Mouse (Mus musculus) liver, postnatal 0 days (tissue): ENCODE results near the gene Cacna2d2. TPM values are rescaled to one million over a fixed set of nuclear protein-coding genes. Genes with fewer than 3 reads are reported as not detected.

ENCODE experiments used
- ATAC-seq: fragments of 200-750 bp; cut with Nextera tagmentation; 2 replicates; pipeline ENCODE4 v1.8.0; 2017; ENCODE audit warnings: mild to moderate bottlenecking, moderate library complexity
- DNase-seq: peaks from one replicate; pipeline ENCODE4 v3.0.0-alpha.2; 2016
- H3K27ac ChIP-seq: fragments of 300-500 bp; sonication (generic); 2 replicates; pipeline ENCODE4 v1.5.1; 2014; ENCODE audit warnings: antibody characterized with exemption, moderate library complexity, mild to moderate bottlenecking, low read depth
- H3K27me3 ChIP-seq: fragments of 300-500 bp; sonication (generic); 2 replicates; pipeline ENCODE4 v1.6.1; 2014; ENCODE audit warnings: low read length, control low read depth, mixed read lengths; ENCODE audit not compliant: insufficient read depth
- H3K36me3 ChIP-seq: fragments of 300-500 bp; sonication (generic); replicated peaks from 2 replicates; pipeline ENCODE4 v1.6.1; 2014; ENCODE audit warnings: mild to moderate bottlenecking, control low read depth, low read length, moderate library complexity, mixed read lengths; ENCODE audit not compliant: insufficient read depth
- H3K4me1 ChIP-seq: fragments of 300-500 bp; sonication (generic); 2 replicates; pipeline ENCODE4 v1.6.1; 2014; ENCODE audit warnings: antibody characterized with exemption, mild to moderate bottlenecking, control low read depth; ENCODE audit not compliant: insufficient read depth
- H3K4me2 ChIP-seq: fragments of 300-500 bp; sonication (generic); 2 replicates; pipeline ENCODE4 v1.6.1; 2014; ENCODE audit warnings: low read depth, mild to moderate bottlenecking, low read length, moderate library complexity, mixed read lengths
- H3K4me3 ChIP-seq: fragments of 300-500 bp; sonication (generic); 2 replicates; pipeline ENCODE4 v1.5.1; 2014; ENCODE audit warnings: low read depth, low read length
- H3K9ac ChIP-seq: fragments of 300-500 bp; sonication (generic); replicated peaks from 2 replicates; pipeline ENCODE4 v1.6.1; 2014; ENCODE audit warnings: mild to moderate bottlenecking, moderate library complexity
- H3K9me3 ChIP-seq: fragments of 300-500 bp; sonication (generic); 2 replicates; pipeline ENCODE4 v1.6.1; 2016; ENCODE audit warnings: mild to moderate bottlenecking, control low read depth, low read length, mixed read lengths
- CTCF ChIP-seq: sonication (generic); IDR thresholded peaks from 2 replicates; pipeline ENCODE4 v1.5.1; 2016; ENCODE audit warnings: antibody characterized with exemption, low read depth
- EP300 ChIP-seq: IDR thresholded peaks from 2 replicates; pipeline ENCODE4 v1.6.1; 2016; ENCODE audit warnings: antibody characterized with exemption, low read depth, mild to moderate bottlenecking
- WGBS: fragments of 180-500 bp; shearing (Covaris S2); extraction: QIAGEN DNeasy Blood & Tissue Kit; methylation state at CpG from one replicate; pipeline ENCODE4 v1.1.7; 2014; ENCODE audit not compliant: insufficient replicate concordance; 5-methylcytosine and 5-hydroxymethylcytosine counted together
- polyA plus RNA-seq: library from polyadenylated mRNA; unstranded; fragments of >200 nt; fragmentation: Nextera tagmentation; extraction: Ambion mirVana; gene quantifications from 2 replicates; pipeline ENCODE4 v1.2.1, GENCODE M21; 2015

Gene Cacna2d2
- polyA plus RNA-seq, 1 experiment from 2014 or later: not detected

- ATAC-seq (peak; percentile 87), DNase-seq (peak; percentile 93)
- Histone ChIP-seq H3K27ac (peak within 1 kb of the TSS; percentile 68), H3K9me3 (no peaks in the 10 kb centered on the region), H3K4me1 (peaks cover 23% of the 10 kb centered on the region), H3K9ac (peak within 1 kb of the TSS; percentile 64), H3K27me3 (no peaks in the 10 kb centered on the region), H3K36me3 (peaks cover 30% of the 10 kb centered on the region), H3K4me2 (peak within 1 kb of the TSS; percentile 96), H3K4me3 (peak within 1 kb of the TSS; percentile 80)
- TF ChIP-seq EP300 (no peak), CTCF (no peak)
- under 1% methylated on average over 46 of the region's 46 CpGs for WGBS
Measured at GRCm38 (mm10) chr9:107541474-107542351, 142.3 kb downstream of the Cacna2d2 start, which contains the start of the genes Cyb561d2 and Nprl2. Gene Cyb561d2, minus strand, starts transcription at chr9:107542193. Gene Nprl2, plus strand, starts transcription at chr9:107542226.

- Histone ChIP-seq H3K4me1 (peaks cover 25% of the 10 kb centered on the region), H3K9ac (peak overlapping the region; percentile 64), H3K27me3 (no peaks in the 10 kb centered on the region), H3K36me3 (peaks cover 30% of the 10 kb centered on the region), H3K4me3 (peak overlapping the region; percentile 80), H3K9me3 (no peaks in the 10 kb centered on the region), H3K27ac (peak overlapping the region; percentile 68), H3K4me2 (peak overlapping the region; percentile 96)
- DNase-seq (no peak), ATAC-seq (peak; percentile 14)
- WGBS: under 1% methylated on average over 11 of the region's 11 CpGs
- TF ChIP-seq CTCF: no peak
Measured at GRCm38 (mm10) chr9:107542352-107542686, 142.9 kb downstream of the Cacna2d2 start.

GRCm38 (mm10) chr9:107542721-107543120 is 143.3 kb downstream of the Cacna2d2 start:
- H3K4me1 ChIP-seq: peaks cover 27% of the 10 kb centered on the region
- 49% methylated on average over 8 of the region's 8 CpGs for WGBS
- H3K4me3 ChIP-seq: peak overlapping the region; percentile 80

GRCm38 (mm10) chr9:107543299-107543698 is 143.9 kb downstream of the Cacna2d2 start:
- Histone ChIP-seq H3K9me3 (no peaks in the 10 kb centered on the region), H3K4me2 (no peak overlapping the region), H3K4me1 (peaks cover 27% of the 10 kb centered on the region), H3K27me3 (no peaks in the 10 kb centered on the region), H3K36me3 (peaks cover 21% of the 10 kb centered on the region), H3K27ac (no peak overlapping the region), H3K9ac (no peak overlapping the region), H3K4me3 (no peak overlapping the region)
- TF ChIP-seq CTCF: no peak
- no peak for TF ChIP-seq EP300
- WGBS: 83% methylated on average over 11 of the region's 11 CpGs
- no peak for DNase-seq
- no peak for ATAC-seq

More at GRCm38 (mm10) chr9:107542721-107543120, 143.3 kb downstream of the Cacna2d2 start:
- H3K9ac ChIP-seq: peak overlapping the region; percentile 64
- H3K36me3 ChIP-seq: peaks cover 27% of the 10 kb centered on the region
- no peak overlapping the region for H3K27ac ChIP-seq
- H3K27me3 ChIP-seq: no peaks in the 10 kb centered on the region
- peak overlapping the region; percentile 96 for H3K4me2 ChIP-seq
- no peaks in the 10 kb centered on the region for H3K9me3 ChIP-seq
- TF ChIP-seq CTCF (no peak), EP300 (no peak)
- ATAC-seq (no peak), DNase-seq (no peak)

- TF ChIP-seq CTCF: no peak
- Histone ChIP-seq H3K27ac (no peak overlapping the region), H3K4me2 (no peak overlapping the region), H3K27me3 (no peaks in the 10 kb centered on the region), H3K4me3 (no peak overlapping the region), H3K4me1 (peaks cover 27% of the 10 kb centered on the region), H3K9ac (no peak overlapping the region), H3K36me3 (peaks cover 12% of the 10 kb centered on the region; the same call in 1 of the 2 replicates), H3K9me3 (no peaks in the 10 kb centered on the region)
- ATAC-seq (no peak), DNase-seq (no peak)
- 95% methylated on average over 17 of the region's 17 CpGs for WGBS
Measured at GRCm38 (mm10) chr9:107544196-107544700, 144.8 kb downstream of the Cacna2d2 start.

- H3K36me3 ChIP-seq: peaks cover 8% of the 10 kb centered on the region; the same call in 1 of the 2 replicates
- H3K27ac ChIP-seq: no peak overlapping the region
- no peak for TF ChIP-seq CTCF
- no peak for TF ChIP-seq EP300
- no peaks in the 10 kb centered on the region for H3K27me3 ChIP-seq
- no peak overlapping the region for H3K9ac ChIP-seq
- 90% methylated on average over 12 of the region's 12 CpGs for WGBS
- ATAC-seq (no peak), DNase-seq (no peak)
- H3K4me1 ChIP-seq: peaks cover 29% of the 10 kb centered on the region
- no peak overlapping the region for H3K4me3 ChIP-seq
- no peak overlapping the region for H3K4me2 ChIP-seq
- no peaks in the 10 kb centered on the region for H3K9me3 ChIP-seq
Measured at GRCm38 (mm10) chr9:107544729-107545128, 145.3 kb downstream of the Cacna2d2 start.
